Mouse (Mus musculus) G1E (cell line): ENCODE data around the gene Crim1.

Experiments
- CTCF ChIP-seq: IDR thresholded peaks from 2 replicates; pipeline ENCODE4 v1.5.1; 2012; ENCODE audit warnings: low read depth, low read length, inconsistent platforms, mixed read lengths
- GATA1 ChIP-seq: IDR thresholded peaks from 2 replicates; pipeline ENCODE4 v1.6.1; 2012; ENCODE audit warnings: borderline replicate concordance, low read length, inconsistent platforms, mixed read lengths
- GATA2 ChIP-seq: IDR thresholded peaks from 2 replicates; pipeline ENCODE4 v1.6.1; 2012; ENCODE audit warnings: low read depth, low read length, inconsistent platforms, borderline replicate concordance
- TAL1 ChIP-seq: conservative IDR thresholded peaks from 2 replicates; pipeline ENCODE4 v1.6.1; 2012; ENCODE audit warnings: low read depth, low read length, inconsistent platforms, mixed read lengths

- no peak for TF ChIP-seq CTCF
- no peak for TF ChIP-seq GATA1
- TF ChIP-seq GATA2 = no peak
- TF ChIP-seq TAL1 = no peak
Observed at GRCm38 (mm10) chr17:78368481-78368880, 168.4 kb downstream of the Crim1 start.
